Mouse (Mus musculus): ENCODE data around the gene Cnksr2.
A peak's percentile ranks its signal among the peaks of the same experiment; 100 is the strongest.

The Cnksr2 gene

DNA sequence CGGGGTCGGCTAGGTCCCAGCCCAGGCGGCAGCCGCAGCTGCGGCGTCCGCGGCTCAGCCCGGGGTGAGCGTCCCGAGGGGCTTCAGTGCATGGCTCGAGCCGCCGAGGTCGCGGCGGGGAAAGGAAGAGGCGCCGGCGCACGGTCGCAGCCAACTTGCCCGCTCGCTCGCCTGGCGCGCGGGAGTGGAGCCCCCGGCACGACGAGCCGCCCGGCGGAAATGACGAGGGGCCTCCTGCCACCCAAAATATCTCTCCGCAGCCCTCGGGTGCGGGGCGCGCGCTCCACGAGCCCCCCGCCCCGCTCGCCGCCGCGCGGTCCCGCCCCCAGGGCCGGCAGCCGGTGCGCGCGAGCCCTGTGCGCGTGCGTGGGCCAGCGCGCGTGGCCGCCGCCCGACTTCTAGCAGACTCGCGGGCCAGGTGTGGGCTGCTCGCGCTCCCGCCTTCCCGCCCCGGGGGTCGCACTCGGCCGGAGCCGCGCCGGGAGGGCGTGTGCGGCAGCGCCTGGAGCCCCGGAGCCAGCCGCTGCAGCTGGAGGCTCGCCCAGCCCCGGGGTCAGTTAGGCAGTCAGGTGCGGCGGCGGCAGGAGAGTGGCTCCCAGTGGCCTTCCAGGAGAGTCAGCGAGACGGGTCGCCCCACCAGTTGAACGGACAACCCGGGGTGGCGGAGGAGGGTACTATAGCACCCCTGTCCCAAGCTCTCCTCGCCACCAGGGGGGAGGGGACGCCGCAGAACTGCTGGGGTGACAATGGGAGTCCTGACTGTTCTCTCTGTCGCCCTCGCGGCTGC, at the start of gene Cnksr2:
Gene Cnksr2 (minus strand): TSS at position 238 of the 787 bp plus-strand sequence.
- DNase-seq (ENCODE audit: low spot score): no peak

DNA sequence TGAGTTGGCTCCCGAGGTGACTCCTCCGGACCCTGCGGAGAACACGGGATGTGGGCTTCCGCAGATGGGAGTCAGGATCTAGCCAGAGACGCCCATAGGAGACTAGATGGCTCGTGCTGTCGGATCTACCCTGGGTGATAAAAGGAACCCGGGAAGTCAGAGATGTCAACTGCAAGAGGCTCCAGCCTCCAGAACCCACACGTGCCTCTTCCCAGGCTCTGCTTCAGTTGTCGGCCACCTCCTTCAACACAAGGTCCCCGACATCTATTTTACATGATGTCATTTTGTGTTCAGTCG, 698 bp upstream of the Cnksr2 start:
- no peak for DNase-seq (ENCODE audit: low spot score)

DNA sequence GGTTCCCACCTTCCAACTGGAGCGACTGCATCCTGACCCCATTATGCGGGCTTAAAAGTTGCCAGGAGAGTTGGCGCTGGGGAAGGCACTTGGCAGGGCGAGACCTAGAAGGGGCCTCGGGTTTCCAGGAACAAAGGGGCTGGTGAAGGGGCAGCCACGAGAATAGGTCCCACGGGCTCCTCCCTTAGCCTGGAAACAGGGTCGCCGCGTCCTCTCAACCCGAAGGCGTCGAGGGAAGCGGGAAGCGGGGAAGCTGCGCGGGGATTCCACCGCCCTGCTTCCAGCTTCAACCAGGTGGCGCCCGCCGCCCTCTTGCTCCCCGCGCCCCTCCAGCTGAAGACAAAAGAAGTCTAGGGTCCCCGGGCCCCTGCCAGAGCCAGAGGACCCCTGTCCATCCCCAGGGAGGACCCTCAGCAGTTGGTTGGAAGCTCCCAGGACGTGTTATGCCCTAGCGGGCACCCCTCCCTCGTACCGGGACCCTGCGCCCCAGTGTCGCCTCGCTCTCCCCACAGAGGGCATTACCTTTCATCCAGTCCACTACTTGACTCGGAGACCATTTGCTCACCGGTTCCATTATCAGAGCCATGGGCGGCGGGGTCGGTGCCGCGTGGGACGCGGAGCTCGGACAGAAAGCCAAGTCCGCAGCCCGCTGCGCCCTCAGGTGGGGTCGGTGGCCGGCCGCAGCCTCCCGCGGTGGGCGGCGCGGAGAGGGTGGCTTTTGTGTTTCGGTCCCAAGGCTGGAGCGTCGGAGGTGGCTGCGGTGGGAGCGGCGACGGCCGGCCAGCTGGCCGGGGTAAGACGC, 638 bp downstream of the Cnksr2 start:
- peak; percentile 3 for DNase-seq (ENCODE audit: low spot score)

DNA sequence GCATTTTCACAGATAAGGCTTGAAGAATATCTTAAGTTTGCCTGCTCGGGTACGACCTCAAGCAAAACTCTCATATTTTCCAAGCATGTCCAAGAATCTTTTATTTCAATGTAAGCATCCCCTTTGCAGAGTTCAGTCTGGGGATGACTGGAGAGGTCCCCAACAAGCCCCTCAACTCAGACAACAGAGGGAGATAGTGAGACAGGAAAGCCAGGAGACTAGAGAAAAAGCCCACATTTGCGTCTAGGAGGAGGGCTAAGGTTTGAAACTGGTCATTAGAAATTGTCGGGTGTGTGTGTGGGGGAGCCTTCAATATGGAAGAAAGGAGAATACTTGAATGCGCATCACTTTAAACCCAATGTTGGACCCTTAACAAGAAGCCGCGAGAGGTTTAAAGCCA, 1.4 kb downstream of the Cnksr2 start:
- DNase-seq (ENCODE audit: low spot score): no peak

DNA sequence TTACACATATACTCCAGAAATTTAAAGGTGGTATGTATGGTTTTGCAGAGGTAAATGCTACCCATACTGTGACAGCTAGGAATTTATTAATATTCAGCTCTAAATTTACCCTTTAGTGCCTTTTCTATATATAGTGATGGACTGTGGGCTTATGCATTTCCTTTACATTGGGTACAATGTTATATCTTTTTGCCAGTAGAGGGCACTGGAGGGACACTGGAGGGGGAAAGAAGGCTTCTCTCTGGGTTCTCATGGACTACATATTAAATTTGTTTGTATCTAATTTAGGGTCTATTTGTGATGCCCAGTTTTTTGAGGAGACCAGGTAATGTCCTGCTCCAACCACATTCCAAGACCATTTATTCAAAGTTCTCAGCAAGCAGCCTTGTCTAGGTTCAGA, 91.4 kb downstream of the Cnksr2 start:
- DNase-seq (ENCODE audit: low spot score): no peak

DNA sequence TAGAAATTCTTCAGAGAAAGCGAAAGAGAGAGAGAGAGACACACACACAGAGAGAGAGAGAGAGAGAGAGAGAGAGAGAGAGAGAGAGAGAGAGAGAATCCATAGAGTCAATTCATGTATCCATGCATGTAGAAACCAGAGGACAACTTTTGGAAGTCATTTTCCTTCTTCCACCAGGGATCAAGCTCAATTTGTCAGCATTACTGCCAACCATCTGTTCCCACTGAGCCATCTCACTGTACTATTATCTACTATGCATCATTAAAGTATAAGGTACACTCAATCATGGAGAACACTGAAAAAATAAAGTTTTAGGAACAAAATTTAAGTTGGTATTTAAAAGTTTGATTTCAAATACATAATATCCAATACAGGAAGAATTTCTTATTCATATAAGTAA, 93.8 kb downstream of the Cnksr2 start:
- no peak for DNase-seq (ENCODE audit: low spot score)

DNA sequence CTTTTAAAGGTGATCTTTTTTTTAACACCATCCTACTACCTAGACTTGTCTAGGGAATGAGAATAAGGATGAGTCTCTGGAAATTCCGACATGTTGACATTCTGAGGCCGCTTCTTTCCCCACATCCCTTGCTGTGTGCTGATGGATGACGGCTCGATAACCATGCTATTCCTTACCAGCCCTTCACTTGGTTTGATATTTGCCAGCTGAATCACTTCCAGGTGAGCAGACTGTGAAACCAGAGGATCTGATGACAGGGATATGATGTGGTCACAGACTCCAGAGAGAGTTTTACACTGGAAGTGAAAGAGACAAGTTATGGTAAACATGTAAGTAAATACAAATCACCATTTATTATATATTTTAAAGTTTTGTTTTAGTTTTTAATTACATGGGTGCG, 98.0 kb downstream of the Cnksr2 start:
- DNase-seq (ENCODE audit: low spot score): no peak

DNA sequence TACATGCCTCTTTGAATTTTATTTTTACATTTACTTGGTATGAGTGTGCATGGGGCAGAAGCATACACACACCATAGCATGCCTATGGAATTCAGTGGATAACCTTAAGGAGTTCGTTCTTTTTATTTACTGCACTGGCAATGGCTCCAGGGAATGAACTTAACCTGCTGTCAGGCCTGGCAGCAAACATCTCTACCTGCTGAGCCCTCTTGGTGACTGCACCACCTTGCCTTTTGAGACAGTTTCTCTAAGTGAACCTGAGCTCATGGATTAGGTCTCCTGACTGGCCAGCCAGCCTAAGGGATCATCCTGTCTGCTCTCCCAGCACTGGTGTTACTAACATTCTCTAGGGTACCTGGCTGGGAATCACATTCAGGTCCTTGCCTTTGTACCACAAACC, 106.5 kb downstream of the Cnksr2 start:
- DNase-seq (ENCODE audit: low spot score): no peak

DNA sequence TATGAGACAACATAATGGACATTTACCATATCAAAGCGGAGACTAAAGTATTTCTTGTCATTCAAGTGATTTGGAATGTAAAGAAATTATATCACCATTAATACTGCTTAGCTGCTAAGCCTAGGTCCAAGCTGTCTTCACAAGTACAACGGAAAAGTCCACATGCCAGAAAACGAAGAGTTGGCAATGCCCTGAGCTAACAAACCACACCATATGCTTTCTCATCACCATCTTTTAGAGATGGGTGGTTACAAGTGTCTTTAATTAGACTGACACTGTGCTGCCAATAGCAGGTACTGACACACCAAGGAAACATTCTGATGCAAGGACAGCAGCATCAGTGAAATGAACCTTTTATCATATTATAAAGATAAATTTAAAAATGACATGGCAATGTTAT, 123.0 kb downstream of the Cnksr2 start:
- no peak for DNase-seq (ENCODE audit: low spot score)

DNA sequence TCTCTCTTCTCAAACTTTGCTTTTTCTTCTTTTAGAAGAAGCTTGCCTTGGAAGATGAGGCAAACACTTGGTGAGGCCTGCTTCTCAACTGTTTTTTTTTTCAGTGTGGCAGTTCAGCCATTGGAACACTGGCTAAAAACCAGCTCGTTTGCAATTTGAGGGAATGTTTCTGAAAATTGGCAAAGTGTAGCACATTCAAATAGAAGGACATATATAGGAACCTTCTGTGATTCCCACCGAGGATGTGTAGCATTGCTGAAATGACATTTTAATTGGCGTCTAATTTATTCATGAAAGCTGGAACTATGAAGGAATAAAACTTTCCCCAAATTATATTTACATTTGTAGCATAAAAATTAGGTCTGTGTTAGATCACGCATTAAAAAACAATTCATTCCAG, 213.1 kb downstream of the Cnksr2 start:
- DNase-seq (ENCODE audit: low spot score): no peak

DNA sequence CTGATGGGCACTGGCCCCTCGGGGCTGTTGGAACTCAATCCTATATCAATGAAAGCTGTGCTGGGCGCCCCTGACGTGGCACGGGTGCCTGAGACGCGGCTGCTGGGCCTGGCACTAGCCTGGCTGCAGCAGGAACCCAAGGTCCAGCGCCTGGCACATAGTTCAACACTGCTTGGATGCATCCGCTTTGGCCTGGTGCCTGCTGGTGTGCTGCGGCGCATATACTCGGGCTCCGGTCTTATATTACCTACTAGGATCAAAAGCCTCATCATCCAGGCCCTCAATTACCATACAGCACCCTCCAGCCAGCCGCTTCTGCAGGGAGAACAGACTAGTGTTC, 224.2 kb downstream of the Cnksr2 start:
- DNase-seq (ENCODE audit: low spot score): no peak

DNA sequence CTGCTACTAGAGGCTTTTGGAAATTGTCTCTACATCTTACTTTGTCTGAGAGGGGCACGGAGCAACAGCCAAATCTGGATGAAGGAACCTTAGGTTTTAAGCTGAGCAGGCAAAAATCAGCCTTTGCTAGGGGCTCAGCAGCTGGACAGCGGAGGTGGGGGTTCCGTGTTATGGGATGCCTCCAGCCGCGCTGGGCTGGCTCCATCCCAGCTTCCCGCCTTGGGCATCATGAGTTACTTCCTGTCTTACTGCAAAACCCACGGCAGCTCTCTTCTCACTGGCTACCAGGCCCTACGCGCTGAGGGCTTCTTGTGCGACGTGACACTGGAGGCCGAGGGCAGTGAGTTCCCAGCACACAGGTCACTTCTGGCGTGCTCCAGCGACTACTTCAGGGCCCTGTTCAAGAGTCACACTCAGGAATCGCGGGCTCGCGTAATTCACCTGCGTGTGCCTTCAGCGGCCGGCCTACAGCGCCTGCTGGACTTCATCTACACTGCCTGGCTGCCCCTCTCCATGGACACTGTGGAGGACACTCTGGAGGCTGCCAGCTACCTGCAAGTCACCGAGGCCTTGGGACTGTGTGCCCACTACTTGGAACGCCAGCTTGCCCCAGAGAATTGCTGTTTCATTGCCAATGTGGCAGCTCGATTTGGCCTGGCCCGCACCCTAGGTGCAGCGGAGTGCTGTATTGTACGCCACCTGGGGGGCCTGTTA, 224.7 kb downstream of the Cnksr2 start, which contains the start of gene Klhl34:
Gene Klhl34 (plus strand): TSS at position 229 of the 714 bp plus-strand sequence.
- DNase-seq (ENCODE audit: low spot score): no peak

DNA sequence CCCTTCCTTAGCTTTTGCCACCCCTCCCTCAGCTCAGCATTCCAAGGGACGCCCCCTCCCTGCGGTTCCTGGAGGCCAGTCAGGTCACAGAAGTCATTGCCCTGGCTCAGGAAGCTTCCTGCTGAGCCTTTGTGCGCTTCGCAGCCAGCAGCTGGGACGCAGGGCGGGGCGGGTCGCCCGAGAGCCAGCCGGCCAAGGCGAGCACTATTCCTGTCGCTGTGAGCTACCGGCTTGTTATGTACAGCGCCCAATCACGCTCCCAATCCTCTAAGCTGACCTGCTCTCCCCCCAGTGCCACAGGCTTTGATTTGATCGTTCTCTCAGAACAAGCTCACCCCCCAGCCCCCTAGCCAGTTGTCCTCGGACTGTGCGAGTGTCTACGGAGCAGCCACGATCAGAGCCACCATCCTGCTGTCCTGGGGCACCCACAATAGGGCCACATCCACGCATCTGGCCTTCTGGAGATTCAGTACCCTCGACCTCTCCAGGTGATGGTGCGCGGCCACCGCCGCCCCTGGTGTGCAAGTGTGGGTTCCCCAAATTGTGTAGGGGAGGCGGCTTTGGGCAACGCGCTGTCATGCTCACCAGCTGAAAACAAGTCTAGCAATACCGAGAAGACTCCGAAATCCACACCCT, 225.4 kb downstream of the Cnksr2 start:
- no peak for DNase-seq (ENCODE audit: low spot score)

DNA sequence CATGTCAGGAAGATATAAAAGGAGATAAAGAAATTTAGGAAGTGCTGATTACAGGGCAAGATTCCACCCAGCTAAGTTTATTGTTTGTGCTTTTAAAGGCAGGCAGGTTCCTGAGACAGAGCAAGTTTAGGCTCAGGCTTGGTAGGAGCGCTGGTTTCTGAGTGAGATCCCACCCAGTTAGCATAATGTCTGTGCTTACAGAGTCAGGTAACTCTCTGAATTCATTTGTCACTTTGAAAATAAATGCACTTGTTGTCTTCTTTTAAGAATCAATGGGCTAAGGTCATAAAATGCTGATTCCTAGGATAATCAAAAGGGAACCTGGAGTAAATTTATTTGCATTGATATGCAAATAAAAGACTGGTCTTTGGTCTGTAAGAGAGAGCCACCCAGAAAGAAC, 233.4 kb downstream of the Cnksr2 start:
- no peak for DNase-seq (ENCODE audit: low spot score)

DNA sequence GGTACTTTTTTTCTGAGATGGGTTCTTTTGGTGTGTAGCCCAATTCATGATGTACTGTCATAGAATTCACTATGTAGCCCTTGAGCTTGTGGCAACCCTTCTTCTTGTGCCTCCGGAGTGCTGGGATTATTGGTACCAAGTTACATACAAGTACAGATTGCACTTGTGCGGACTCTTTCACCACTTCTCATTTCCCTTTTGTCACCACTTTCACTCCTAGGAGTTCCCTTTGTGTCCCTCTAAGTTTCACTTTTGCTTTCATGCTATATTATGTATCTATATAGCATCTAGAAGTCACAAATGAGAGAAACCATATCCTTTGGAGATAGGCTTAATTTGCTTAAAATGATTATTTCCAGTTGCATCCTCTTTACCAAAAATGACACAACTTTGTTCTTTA, 241.4 kb downstream of the Cnksr2 start:
- DNase-seq (ENCODE audit: low spot score): no peak
